Mouse (Mus musculus): ENCODE results near the gene Nkd2.

The Nkd2 gene

GRCm38 (mm10) chr13:73816338-73816737 lies 31.1 kb downstream of the Nkd2 start:
- no peak for DNase-seq (ENCODE audit: low spot score)

GRCm38 (mm10) chr13:73814181-73814580 lies 33.2 kb downstream of the Nkd2 start:
- no peak for DNase-seq (ENCODE audit: low spot score)

- DNase-seq (ENCODE audit: low spot score) = no peak
These were observed 34.5 kb downstream of the Nkd2 start for GRCm38 (mm10) chr13:73812936-73813335.

- no peak for DNase-seq (ENCODE audit: low spot score)
These were observed 42.5 kb downstream of the Nkd2 start for GRCm38 (mm10) chr13:73804914-73805313.

GRCm38 (mm10) chr13:73803450-73804178 lies 43.8 kb downstream of the Nkd2 start:
- DNase-seq (ENCODE audit: low spot score) = no peak

- DNase-seq (ENCODE audit: low spot score) = no peak
These were observed 48.3 kb downstream of the Nkd2 start for GRCm38 (mm10) chr13:73799110-73799509.

GRCm38 (mm10) chr13:73793171-73793570 lies 54.3 kb downstream of the Nkd2 start:
- no peak for DNase-seq (ENCODE audit: low spot score)

GRCm38 (mm10) chr13:73792176-73792575 lies 55.3 kb downstream of the Nkd2 start:
- DNase-seq (ENCODE audit: low spot score) = no peak

DNA sequence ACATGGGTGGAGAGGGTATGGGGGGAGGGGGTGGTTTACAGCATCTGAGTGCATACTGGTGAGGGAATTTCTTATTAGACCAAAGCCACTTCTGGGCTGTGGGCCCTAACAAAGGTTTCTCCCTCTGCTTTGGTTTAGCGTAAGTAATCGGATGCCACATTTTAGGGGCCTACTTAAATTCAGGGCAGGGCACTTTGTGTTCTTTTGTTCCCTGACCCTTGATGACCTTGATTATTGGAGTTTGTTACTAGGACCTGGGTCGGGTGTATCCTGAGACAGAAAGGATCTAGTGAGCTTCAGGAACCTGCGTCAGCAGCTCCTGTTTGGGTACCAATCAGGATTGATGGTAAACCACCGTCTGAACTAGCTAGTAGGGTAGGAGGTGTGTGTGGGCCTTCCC lies 64.9 kb downstream of the Nkd2 start:
- no peak for DNase-seq (ENCODE audit: low spot score)

- DNase-seq (ENCODE audit: low spot score) = no peak
These were observed 69.9 kb downstream of the Nkd2 start for GRCm38 (mm10) chr13:73777578-73777977.

- no peak for DNase-seq (ENCODE audit: low spot score)
These were observed 71.6 kb downstream of the Nkd2 start for GRCm38 (mm10) chr13:73775786-73776185.

DNA sequence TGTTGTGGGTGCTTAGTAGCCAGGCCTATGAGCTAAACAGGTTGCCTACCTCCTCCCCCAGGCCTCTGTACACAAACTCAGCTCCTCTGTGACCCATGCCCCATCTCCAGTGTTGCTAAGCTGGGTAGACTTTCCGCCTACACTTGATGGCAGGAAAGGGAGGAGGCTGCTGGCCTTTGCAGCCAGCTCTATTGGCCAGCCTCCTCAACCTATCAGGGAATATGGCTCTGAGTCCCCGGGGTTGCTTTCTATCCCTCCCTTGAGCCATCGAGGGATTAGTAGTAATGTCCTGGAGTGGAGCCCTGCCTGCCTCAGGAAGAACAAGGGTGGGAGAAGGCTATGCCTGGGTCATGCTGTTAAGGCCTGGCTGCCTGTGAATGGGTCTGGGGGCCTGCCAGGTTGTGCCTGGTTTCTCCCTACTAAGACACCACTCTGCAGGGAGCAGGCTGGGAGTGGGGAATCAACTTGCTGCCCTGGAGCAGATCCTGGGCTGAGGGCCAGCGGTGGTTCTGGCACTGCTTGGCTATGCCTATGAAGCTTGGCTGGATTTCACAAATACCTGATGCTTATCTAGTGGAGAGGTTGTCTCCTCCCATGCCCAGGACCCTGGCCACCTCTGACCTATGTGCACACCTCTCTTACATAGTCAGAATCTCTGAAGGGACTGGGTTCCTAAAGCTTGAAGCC lies 73.8 kb downstream of the Nkd2 start:
- DNase-seq (ENCODE audit: low spot score) = no peak

GRCm38 (mm10) chr13:73772655-73773054 lies 74.8 kb downstream of the Nkd2 start:
- no peak for DNase-seq (ENCODE audit: low spot score)

GRCm38 (mm10) chr13:73771131-73771530 lies 76.3 kb downstream of the Nkd2 start:
- no peak for DNase-seq (ENCODE audit: low spot score)

GRCm38 (mm10) chr13:73769916-73770682 lies 77.3 kb downstream of the Nkd2 start:
- no peak for DNase-seq (ENCODE audit: low spot score)

All from c-Kit-positive CD71-positive TER-119-positive erythroid progenitor cells, embryonic 14.5 days (primary cell).